8 mouse cellular contexts compared by ENCODE assay signal in the genomic region with DNA sequence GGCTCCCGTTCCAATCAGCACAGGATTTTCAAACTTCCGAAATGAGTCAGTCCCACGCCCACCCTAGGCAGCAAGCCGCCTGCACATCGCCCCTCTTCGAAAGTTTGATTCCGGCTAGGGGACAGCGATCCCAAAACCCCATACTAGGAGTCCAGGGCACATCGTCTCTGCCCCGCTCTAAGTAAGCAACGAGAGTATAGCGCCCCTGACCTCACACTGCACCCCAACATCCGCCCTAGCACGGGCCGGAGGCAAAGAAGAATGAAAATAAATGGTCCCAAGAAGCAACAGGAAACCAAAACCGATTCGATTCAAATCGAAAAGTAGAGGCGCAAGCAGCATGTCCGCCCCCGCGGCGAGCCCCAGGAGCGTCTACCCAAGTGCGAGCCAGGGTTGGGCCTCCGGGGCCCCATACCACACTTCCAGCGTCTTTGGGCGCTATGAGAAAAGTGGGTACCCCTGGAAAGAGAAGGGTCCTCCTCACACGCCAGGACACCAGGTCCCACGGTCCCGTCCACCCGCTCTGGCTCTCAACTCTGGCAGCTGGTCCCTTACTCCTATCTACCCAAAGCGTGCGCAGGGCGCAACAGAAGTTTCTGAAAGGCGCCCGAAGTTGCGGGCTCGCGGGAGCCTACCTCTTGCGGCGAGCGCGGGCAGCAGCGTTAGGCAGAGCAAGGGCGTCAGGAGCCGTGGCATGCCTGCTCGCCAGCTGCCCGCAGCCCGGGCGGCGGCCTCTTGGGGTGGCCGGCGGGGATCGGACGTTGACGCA. TPM values are rescaled to one million over a fixed set of nuclear protein-coding genes. Genes with fewer than 3 reads are reported as not detected.
DNase-seq lines count a peak whose midpoint lies in the region; ATAC-seq and TF ChIP-seq lines count a peak whose summit lies in the region.

No protein-coding gene starts in this region.

- no peaks in the 10 kb centered on the region for H3K36me3 ChIP-seq in embryonic facial prominence, embryonic 11.5 days (replicated peaks; ENCODE audit: control insufficient read depth, insufficient read depth, low read depth, low read length)
- no peaks in the 10 kb centered on the region for H3K36me3 ChIP-seq in hindbrain, postnatal 0 days (ENCODE audit: insufficient read depth, low read length)
- peaks cover 18% of the 10 kb centered on the region for H3K36me3 ChIP-seq in megakaryocyte, embryonic 14.5 days (replicated peaks; ENCODE audit: low read length)

- peak overlapping the region; percentile 68 for H3K4me3 ChIP-seq in embryonic facial prominence, embryonic 11.5 days (ENCODE audit: low read depth, low read length)
- H3K4me3 ChIP-seq in hindbrain, postnatal 0 days (ENCODE audit: low read length) = peak overlapping the region; percentile 62
- peak overlapping the region; percentile 94 for H3K4me3 ChIP-seq in megakaryocyte, embryonic 14.5 days (replicated peaks)

- TF ChIP-seq CTCF in hindbrain, postnatal 0 days (IDR thresholded peaks at IDR 0.05; ENCODE audit: low read depth) = no peak

- no peak for ATAC-seq in embryonic facial prominence, embryonic 11.5 days (replicated peaks; ENCODE audit: insufficient number of reproducible peaks, low FRiP score, low TSS enrichment, low read depth)
- no peak for ATAC-seq in hindbrain, postnatal 0 days
- ATAC-seq in frontal cortex, adult (ENCODE audit: low TSS enrichment) = no peak

- H3K27ac ChIP-seq in embryonic facial prominence, embryonic 11.5 days (replicated peaks; ENCODE audit: low read depth, low read length) = peak overlapping the region; percentile 59; the same call in 1 of the 2 replicates
- peak overlapping the region; percentile 92 for H3K27ac ChIP-seq in hindbrain, postnatal 0 days

- DNase-seq in retina, embryonic 14.5 days (ENCODE audit: low spot score) = peak; percentile 62
- no peak for DNase-seq in retina, postnatal 1 day
- DNase-seq in embryonic facial prominence, embryonic 11.5 days (ENCODE audit: low spot score) = peak; percentile 56
- peak; percentile 17 for DNase-seq in hindbrain, postnatal 0 days (ENCODE audit: low spot score)
- DNase-seq in testis, postnatal 10 days (ENCODE audit: low spot score) = peak; percentile 63
- DNase-seq in adrenal gland, adult 2 months = no peak

- H3K4me1 ChIP-seq in embryonic facial prominence, embryonic 11.5 days (ENCODE audit: control insufficient read depth, insufficient read depth, low read length) = peaks cover 16% of the 10 kb centered on the region
- peaks cover 35% of the 10 kb centered on the region for H3K4me1 ChIP-seq in hindbrain, postnatal 0 days (ENCODE audit: insufficient read depth, low read length)
- H3K4me1 ChIP-seq in megakaryocyte, embryonic 14.5 days = peaks cover 87% of the 10 kb centered on the region

- peak overlapping the region; percentile 81 for H3K9ac ChIP-seq in embryonic facial prominence, embryonic 11.5 days (replicated peaks; ENCODE audit: low read length)
- H3K9ac ChIP-seq in hindbrain, postnatal 0 days (replicated peaks; ENCODE audit: low read length) = peak overlapping the region; percentile 78

- H3K27me3 ChIP-seq in embryonic facial prominence, embryonic 11.5 days (ENCODE audit: control insufficient read depth, insufficient read depth, low read length) = no peaks in the 10 kb centered on the region
- H3K27me3 ChIP-seq in hindbrain, postnatal 0 days (ENCODE audit: insufficient read depth, low read length) = peaks cover 5% of the 10 kb centered on the region; the same call in 1 of the 2 replicates
- peaks cover 85% of the 10 kb centered on the region for H3K27me3 ChIP-seq in megakaryocyte, embryonic 14.5 days (replicated peaks)

- WGBS in embryonic facial prominence, embryonic 11.5 days = under 1% methylated on average over 57 of the region's 57 CpGs
- under 1% methylated on average over 50 of the region's 57 CpGs for WGBS in hindbrain, postnatal 0 days

- no peaks in the 10 kb centered on the region for H3K9me3 ChIP-seq in embryonic facial prominence, embryonic 11.5 days (replicated peaks; ENCODE audit: control insufficient read depth, low read length)
- no peaks in the 10 kb centered on the region for H3K9me3 ChIP-seq in hindbrain, postnatal 0 days (ENCODE audit: low read length)
- H3K9me3 ChIP-seq in megakaryocyte, embryonic 14.5 days = no peaks in the 10 kb centered on the region

- peak overlapping the region; percentile 87 for H3K4me2 ChIP-seq in embryonic facial prominence, embryonic 11.5 days (ENCODE audit: low read depth, low read length)
- peak overlapping the region; percentile 75 for H3K4me2 ChIP-seq in hindbrain, postnatal 0 days (ENCODE audit: low read depth, low read length)

RNA-seq across cellular contexts. Expression of a gene that starts 13.4 kb away (rescaled TPM):
- 17.2 and 17.7 TPM in 2 replicates for polyA plus RNA-seq in embryonic facial prominence, embryonic 11.5 days (2014; fragmentation: Nextera tagmentation; extraction: Ambion mirVana)
- 75.2 and 75.9 TPM in 2 replicates for total RNA-seq in hindbrain, postnatal 0 days (2014; rRNA removed)
- 9.2 and 10.0 TPM in 2 replicates for polyA plus RNA-seq in hindbrain, postnatal 0 days (2015; fragmentation: Nextera tagmentation; extraction: Ambion mirVana)
- polyA plus RNA-seq in megakaryocyte, embryonic 14.5 days (2012; ENCODE audit: insufficient read depth, low replicate concordance) = 1.2 and 4.2 TPM in 2 replicates
- total RNA-seq in adrenal gland, adult 2 months (2021) = 10 to 100 TPM; 17.6 to 21.1 TPM
- 37.1 and 49.2 TPM in 2 replicates for polyA plus RNA-seq in adrenal gland, adult 2 months (2012; rRNA removed)

RNA-seq across cellular contexts. Expression of a gene that starts 58.0 kb away (rescaled TPM):
- 30.4 and 33.3 TPM in 2 replicates for polyA plus RNA-seq in embryonic facial prominence, embryonic 11.5 days (2014; fragmentation: Nextera tagmentation; extraction: Ambion mirVana)
- 60.9 and 89.2 TPM in 2 replicates for total RNA-seq in hindbrain, postnatal 0 days (2014; rRNA removed)
- polyA plus RNA-seq in hindbrain, postnatal 0 days (2015; fragmentation: Nextera tagmentation; extraction: Ambion mirVana) = 9.9 and 10.5 TPM in 2 replicates
- 7.6 and 26.1 TPM in 2 replicates for polyA plus RNA-seq in megakaryocyte, embryonic 14.5 days (2012; ENCODE audit: insufficient read depth, low replicate concordance)
- total RNA-seq in adrenal gland, adult 2 months (2021) = 10 to 100 TPM; 46.4 to 70.8 TPM
- 70.1 and 84.9 TPM in 2 replicates for polyA plus RNA-seq in adrenal gland, adult 2 months (2012; rRNA removed)

Comparison
In these comparisons a context has a peak if more than half of its experiments do, and no peak if none do; other contexts are left out.
1. DNase-seq: peak in retina, embryonic 14.5 days (single experiment), embryonic facial prominence, embryonic 11.5 days (single experiment), hindbrain, postnatal 0 days (single experiment) and testis, postnatal 10 days (single experiment); none in retina, postnatal 1 day (single experiment) and adrenal gland, adult 2 months (single experiment).
2. Peak in every context shown above with its lines, with median percentiles within 50 percentile points of each other: H3K4me3 ChIP-seq.